Mouse (Mus musculus): Measurements from ENCODE around the gene Slitrk6.

DNA sequence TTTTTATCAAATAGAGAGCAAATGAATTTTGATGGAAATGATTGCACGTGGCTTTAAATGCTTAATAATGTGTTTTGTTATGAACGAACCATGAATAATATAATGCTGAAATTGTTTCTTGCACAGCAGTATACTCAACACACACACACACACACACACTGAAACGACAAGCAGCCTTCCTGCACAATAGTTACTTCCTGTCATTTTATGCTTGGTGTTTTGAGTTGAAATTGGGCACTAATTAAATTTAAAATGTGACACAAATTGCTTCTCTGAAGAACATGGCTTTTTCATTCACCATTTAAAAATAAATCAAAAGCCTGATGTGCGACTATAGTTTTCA lies 330 bp upstream of the Slitrk6 start:
- TF ChIP-seq HCFC1 (IDR thresholded peaks at IDR 0.05; ENCODE audit: low read depth, low read length) (no peak), JUND (conservative IDR thresholded peaks at IDR 0.05; ENCODE audit: low read depth, low read length) (no peak)

All from CH12.LX (cell line).